Mouse (Mus musculus): ENCODE results near the gene Atp6v1fnb. TPM values are rescaled to one million over a fixed set of nuclear protein-coding genes. Genes with fewer than 3 reads are reported as not detected.

Gene Atp6v1fnb
- polyA plus RNA-seq, 1 experiment = 0.29 TPM

- peaks cover 93% of the 10 kb centered on the region for H3K27me3 ChIP-seq (replicated peaks)
- H3K4me1 ChIP-seq = peaks cover 36% of the 10 kb centered on the region
- no peak for TF ChIP-seq FLI1 (IDR thresholded peaks at IDR 0.05; ENCODE audit: low read length)
- no peak for TF ChIP-seq GATA1 (IDR thresholded peaks at IDR 0.05; ENCODE audit: borderline replicate concordance, low read length)
- H3K36me3 ChIP-seq (replicated peaks; ENCODE audit: low read length) = no peaks in the 10 kb centered on the region
- H3K4me3 ChIP-seq (replicated peaks) = peak overlapping the region; percentile 89
- H3K9me3 ChIP-seq = no peaks in the 10 kb centered on the region
Observed at GRCm38 (mm10) chr6:29433804-29434795, 37.1 kb upstream of the Atp6v1fnb start.

DNA sequence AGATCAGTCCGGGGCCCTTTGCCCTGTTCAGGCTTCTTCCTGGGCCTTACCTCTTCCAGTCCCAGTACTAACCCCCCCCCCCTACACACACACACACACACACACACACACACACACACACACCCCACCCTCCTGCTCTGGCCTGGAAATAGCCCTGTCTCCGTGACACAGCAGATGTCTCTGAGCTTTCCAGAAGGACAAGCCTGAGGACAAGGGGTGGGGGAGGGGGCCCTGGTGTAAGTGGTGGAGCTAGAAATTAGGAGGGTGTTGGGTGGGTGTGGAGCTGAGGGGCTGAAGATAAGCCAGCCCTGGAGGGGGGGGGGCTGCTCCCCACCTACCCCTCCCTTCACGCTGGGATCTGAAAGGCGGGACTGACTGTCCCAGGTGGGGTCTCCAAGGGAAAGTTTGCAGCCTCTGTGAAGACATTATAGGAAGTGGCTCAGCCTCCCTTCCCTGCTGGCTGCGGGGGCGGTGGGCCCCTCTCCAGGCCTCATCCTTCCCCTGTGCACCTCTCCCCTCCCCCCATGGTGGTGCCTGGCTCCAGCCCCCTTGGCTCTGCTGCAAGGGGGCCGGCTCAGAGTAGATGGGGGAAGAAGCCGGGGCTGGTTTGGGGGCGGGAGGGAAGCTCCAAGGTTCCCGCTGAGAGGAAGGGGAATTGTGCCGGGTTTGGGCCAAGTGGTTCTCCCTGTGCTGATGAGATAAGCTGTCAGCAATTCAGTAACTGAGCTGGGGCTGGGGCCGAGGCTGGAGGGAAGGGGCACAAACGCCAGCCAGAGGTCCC, 36.1 kb upstream of the Atp6v1fnb start:
- peaks cover 36% of the 10 kb centered on the region for H3K4me1 ChIP-seq
- no peaks in the 10 kb centered on the region for H3K9me3 ChIP-seq
- peaks cover 97% of the 10 kb centered on the region for H3K27me3 ChIP-seq (replicated peaks)
- no peak for TF ChIP-seq GATA1 (IDR thresholded peaks at IDR 0.05; ENCODE audit: borderline replicate concordance, low read length)
- no peaks in the 10 kb centered on the region for H3K36me3 ChIP-seq (replicated peaks; ENCODE audit: low read length)
- peak overlapping the region; percentile 38 for H3K4me3 ChIP-seq (replicated peaks)

DNA sequence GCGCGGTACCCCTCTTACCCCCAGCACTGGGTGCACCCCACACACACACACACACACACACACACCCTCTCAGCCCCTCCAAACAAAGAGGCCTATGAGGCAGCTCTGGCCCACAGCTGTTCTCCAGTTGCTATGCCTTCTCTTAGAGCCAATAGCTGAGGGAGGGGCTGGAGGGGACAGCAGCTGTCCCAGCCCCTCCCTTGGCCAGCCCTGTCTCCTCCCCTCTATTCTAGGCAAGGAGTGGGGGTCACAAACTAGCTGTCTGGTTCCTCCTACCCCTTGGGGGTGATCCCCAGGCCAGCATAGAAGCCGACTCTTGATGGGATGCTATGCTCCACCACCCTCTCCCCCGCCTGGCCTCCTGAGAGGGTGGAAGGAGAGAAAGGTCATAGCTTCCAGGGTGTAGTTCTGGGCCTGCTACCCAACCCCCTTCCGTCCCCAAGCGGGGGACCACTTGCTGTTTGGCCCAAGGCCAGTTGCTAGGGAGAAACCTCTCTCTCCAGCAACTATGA, 35.2 kb upstream of the Atp6v1fnb start:
- H3K4me1 ChIP-seq = peaks cover 36% of the 10 kb centered on the region

DNA sequence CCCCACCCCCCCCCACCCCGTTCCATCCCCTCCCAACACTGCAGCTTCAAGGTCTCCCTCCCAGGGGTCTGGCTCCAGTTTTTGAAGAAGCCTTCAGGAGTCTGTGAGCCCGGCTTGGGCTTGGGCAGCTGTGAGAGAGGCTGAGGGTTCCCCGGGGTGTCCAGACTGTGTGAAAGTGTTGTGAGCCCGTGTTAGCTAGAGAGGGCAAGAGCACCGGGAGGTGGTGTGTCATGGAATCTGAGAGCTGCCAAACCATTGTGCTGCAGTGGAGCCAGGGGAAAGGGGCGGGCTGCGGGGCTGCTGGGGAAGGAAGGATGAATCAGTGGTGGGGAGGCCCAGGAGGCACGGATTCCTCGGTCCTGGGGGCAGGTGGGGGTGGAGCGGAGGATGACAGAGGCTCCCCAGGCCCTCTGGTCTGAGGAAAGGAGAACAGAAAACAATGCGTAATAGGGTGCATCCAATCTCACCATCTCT, 34.7 kb upstream of the Atp6v1fnb start:
- Histone ChIP-seq H3K4me3 (replicated peaks) (no peak overlapping the region), H3K9me3 (no peaks in the 10 kb centered on the region), H3K36me3 (replicated peaks; ENCODE audit: low read length) (no peaks in the 10 kb centered on the region), H3K4me1 (peaks cover 36% of the 10 kb centered on the region), H3K27me3 (replicated peaks) (peaks cover 96% of the 10 kb centered on the region)
- no peak for TF ChIP-seq GATA1 (IDR thresholded peaks at IDR 0.05; ENCODE audit: borderline replicate concordance, low read length)
- TF ChIP-seq FLI1 (IDR thresholded peaks at IDR 0.05; ENCODE audit: low read length) = no peak

More for the DNA sequence above, 35.2 kb upstream of the Atp6v1fnb start:
- H3K27me3 ChIP-seq (replicated peaks) = peaks cover 97% of the 10 kb centered on the region
- no peaks in the 10 kb centered on the region for H3K9me3 ChIP-seq
- no peak for TF ChIP-seq FLI1 (IDR thresholded peaks at IDR 0.05; ENCODE audit: low read length)
- TF ChIP-seq GATA1 (IDR thresholded peaks at IDR 0.05; ENCODE audit: borderline replicate concordance, low read length) = no peak
- no peaks in the 10 kb centered on the region for H3K36me3 ChIP-seq (replicated peaks; ENCODE audit: low read length)
- H3K4me3 ChIP-seq (replicated peaks) = no peak overlapping the region

DNA sequence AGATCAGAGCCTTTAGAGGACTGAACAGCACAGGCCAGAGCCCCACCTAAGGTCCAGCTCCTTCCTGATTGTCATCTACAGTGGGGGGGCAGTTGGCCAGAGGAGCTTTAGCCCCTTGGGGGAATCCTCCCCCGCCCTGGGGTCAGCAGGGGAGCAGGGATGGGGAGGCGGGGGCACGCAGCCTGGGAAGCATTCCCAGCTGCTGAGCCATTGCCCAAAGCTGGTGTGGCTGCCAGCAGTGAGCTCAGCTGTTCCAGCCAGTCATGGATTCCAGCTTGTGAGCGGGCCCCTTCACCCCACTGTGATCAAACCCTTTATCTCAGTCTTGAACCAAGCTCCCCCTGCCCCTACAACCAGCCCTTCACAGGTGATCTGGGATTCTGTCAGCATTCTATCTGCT, 32.0 kb upstream of the Atp6v1fnb start:
- H3K4me3 ChIP-seq (replicated peaks) = no peak overlapping the region
- no peaks in the 10 kb centered on the region for H3K9me3 ChIP-seq
- H3K27me3 ChIP-seq (replicated peaks) = peaks cover 96% of the 10 kb centered on the region
- TF ChIP-seq GATA1 (IDR thresholded peaks at IDR 0.05; ENCODE audit: borderline replicate concordance, low read length) = no peak
- no peak for TF ChIP-seq FLI1 (IDR thresholded peaks at IDR 0.05; ENCODE audit: low read length)
- H3K4me1 ChIP-seq = peaks cover 20% of the 10 kb centered on the region
- H3K36me3 ChIP-seq (replicated peaks; ENCODE audit: low read length) = no peaks in the 10 kb centered on the region

DNA sequence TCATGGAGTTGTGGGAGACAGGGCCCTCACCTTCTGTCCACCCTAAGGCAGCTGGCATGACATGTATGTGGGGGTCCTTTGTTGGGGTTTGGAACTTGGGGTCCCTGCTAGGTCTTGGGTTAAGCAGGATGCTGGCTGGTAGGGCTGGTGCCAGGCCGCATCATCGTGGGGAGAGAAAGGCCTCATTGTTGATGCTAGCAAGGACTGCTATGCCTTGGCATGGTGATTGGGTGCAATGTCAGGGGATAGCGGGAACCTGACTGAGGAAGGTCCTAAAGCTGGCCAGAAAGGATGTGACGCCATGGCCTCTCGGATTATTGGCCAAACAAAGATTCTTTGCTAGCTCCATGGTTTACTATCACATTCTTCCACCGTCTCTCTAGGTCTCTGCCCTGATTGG, 31.4 kb upstream of the Atp6v1fnb start:
- Histone ChIP-seq H3K36me3 (replicated peaks; ENCODE audit: low read length) (no peaks in the 10 kb centered on the region), H3K27me3 (replicated peaks) (peaks cover 93% of the 10 kb centered on the region), H3K4me1 (peaks cover 15% of the 10 kb centered on the region), H3K9me3 (no peaks in the 10 kb centered on the region), H3K4me3 (replicated peaks) (no peak overlapping the region)
- no peak for TF ChIP-seq GATA1 (IDR thresholded peaks at IDR 0.05; ENCODE audit: borderline replicate concordance, low read length)
- no peak for TF ChIP-seq FLI1 (IDR thresholded peaks at IDR 0.05; ENCODE audit: low read length)

GRCm38 (mm10) chr6:29444773-29445172, 26.5 kb upstream of the Atp6v1fnb start:
- Histone ChIP-seq H3K4me1 (no peaks in the 10 kb centered on the region; the same call in 1 of the 2 replicates), H3K27me3 (replicated peaks) (peaks cover 92% of the 10 kb centered on the region), H3K4me3 (replicated peaks) (no peak overlapping the region), H3K36me3 (replicated peaks; ENCODE audit: low read length) (no peaks in the 10 kb centered on the region), H3K9me3 (peaks cover 4% of the 10 kb centered on the region; the same call in 1 of the 2 replicates)
- TF ChIP-seq GATA1 (IDR thresholded peaks at IDR 0.05; ENCODE audit: borderline replicate concordance, low read length) (no peak), FLI1 (IDR thresholded peaks at IDR 0.05; ENCODE audit: low read length) (no peak)

- no peak overlapping the region for H3K4me3 ChIP-seq (replicated peaks)
Observed at GRCm38 (mm10) chr6:29445354-29445753, 25.9 kb upstream of the Atp6v1fnb start.

DNA sequence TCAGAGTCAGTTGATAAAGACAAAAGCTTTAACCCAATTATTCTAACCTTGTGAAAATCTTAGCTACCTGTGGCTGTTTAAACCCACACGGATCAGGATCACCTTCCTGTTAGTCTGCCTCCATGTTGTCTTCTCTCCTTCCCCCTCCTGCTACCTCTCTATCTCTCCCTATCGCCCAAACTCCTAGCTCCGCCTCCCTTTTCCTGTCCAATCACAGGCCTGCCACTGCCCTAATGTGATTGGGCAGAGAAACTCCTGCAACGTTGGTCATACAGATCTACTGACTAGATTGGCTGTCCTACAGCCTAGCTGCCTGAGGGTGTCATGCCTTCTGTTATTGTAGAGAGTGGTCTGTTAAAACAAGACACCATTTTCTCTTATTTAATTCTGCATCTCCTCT, 21.4 kb upstream of the Atp6v1fnb start:
- H3K4me1 ChIP-seq = no peaks in the 10 kb centered on the region; the same call in 1 of the 2 replicates
- TF ChIP-seq FLI1 (IDR thresholded peaks at IDR 0.05; ENCODE audit: low read length) = no peak
- no peak for TF ChIP-seq GATA1 (IDR thresholded peaks at IDR 0.05; ENCODE audit: borderline replicate concordance, low read length)
- no peak overlapping the region for H3K4me3 ChIP-seq (replicated peaks)

More at GRCm38 (mm10) chr6:29445354-29445753, 25.9 kb upstream of the Atp6v1fnb start:
- TF ChIP-seq FLI1 (IDR thresholded peaks at IDR 0.05; ENCODE audit: low read length) (no peak), GATA1 (IDR thresholded peaks at IDR 0.05; ENCODE audit: borderline replicate concordance, low read length) (no peak)
- Histone ChIP-seq H3K36me3 (replicated peaks; ENCODE audit: low read length) (no peaks in the 10 kb centered on the region), H3K9me3 (peaks cover 4% of the 10 kb centered on the region; the same call in 1 of the 2 replicates), H3K4me1 (no peaks in the 10 kb centered on the region; the same call in 1 of the 2 replicates), H3K27me3 (replicated peaks) (peaks cover 88% of the 10 kb centered on the region)

More for the DNA sequence above, 21.4 kb upstream of the Atp6v1fnb start:
- Histone ChIP-seq H3K9me3 (peaks cover 4% of the 10 kb centered on the region; the same call in 1 of the 2 replicates), H3K27me3 (replicated peaks) (peaks cover 88% of the 10 kb centered on the region), H3K36me3 (replicated peaks; ENCODE audit: low read length) (no peaks in the 10 kb centered on the region)

Data from megakaryocyte, embryonic 14.5 days (primary cell).